Mouse (Mus musculus): ENCODE data around the gene D11Wsu47e.

D11Wsu47e gene

GRCm38 (mm10) chr11:113683957-113684706 lies at the start of gene D11Wsu47e, which contains the start of gene Fam104a:
TSS of gene D11Wsu47e (plus strand) at chr11:113684412.
TSS of gene Fam104a (minus strand) at chr11:113684155.
- in situ Hi-C loops (cut with MboI, MseI) = no loop called here

- in situ Hi-C loops (cut with MboI, MseI) = no loop called here
Observed at GRCm38 (mm10) chr11:113634699-113635121, 49.5 kb upstream of the D11Wsu47e start.

GRCm38 (mm10) chr11:113638680-113639079 lies 45.5 kb upstream of the D11Wsu47e start:
- in situ Hi-C loops (cut with MboI, MseI) = no loop called here

GRCm38 (mm10) chr11:113645181-113645580 lies 39.0 kb upstream of the D11Wsu47e start:
- in situ Hi-C loops (cut with MboI, MseI) = no loop called here

- in situ Hi-C loops (cut with MboI, MseI) = no loop called here
Observed at GRCm38 (mm10) chr11:113648152-113648551, 36.1 kb upstream of the D11Wsu47e start.

- in situ Hi-C loops (cut with MboI, MseI) = no loop called here
Observed at GRCm38 (mm10) chr11:113648690-113649352, 35.4 kb upstream of the D11Wsu47e start, which contains the start of gene Cog1. TSS of gene Cog1 (plus strand) at chr11:113649169.

GRCm38 (mm10) chr11:113649353-113650210 lies 34.6 kb upstream of the D11Wsu47e start, which contains the start of gene Slc39a11:
TSS of gene Slc39a11 (minus strand) at chr11:113650079.
- in situ Hi-C loops (cut with MboI, MseI) = loop anchor here (25.0 kb wide), 2 partner anchors 1013 to 1763 kb away; partner anchors contain the start of genes Atp5h (in 1 of the 2), Kctd2 (in 1 of the 2), Mrpl58 (in 1 of the 2) and Rpl38 (in 1 of the 2)

GRCm38 (mm10) chr11:113651206-113651906 lies 32.9 kb upstream of the D11Wsu47e start:
- in situ Hi-C loops (cut with MboI, MseI) = loop anchor here (25.0 kb wide), 2 partner anchors 1011 to 1761 kb away; partner anchors contain the start of genes Atp5h (in 1 of the 2), Kctd2 (in 1 of the 2), Mrpl58 (in 1 of the 2) and Rpl38 (in 1 of the 2)

GRCm38 (mm10) chr11:113651907-113652273 lies 32.3 kb upstream of the D11Wsu47e start:
- in situ Hi-C loops (cut with MboI, MseI) = loop anchor here (25.0 kb wide), 2 partner anchors 1010 to 1760 kb away; partner anchors contain the start of genes Atp5h (in 1 of the 2), Kctd2 (in 1 of the 2), Mrpl58 (in 1 of the 2) and Rpl38 (in 1 of the 2)

GRCm38 (mm10) chr11:113652516-113652915 lies 31.7 kb upstream of the D11Wsu47e start:
- in situ Hi-C loops (cut with MboI, MseI) = loop anchor here (25.0 kb wide), 2 partner anchors 1010 to 1760 kb away; partner anchors contain the start of genes Atp5h (in 1 of the 2), Kctd2 (in 1 of the 2), Mrpl58 (in 1 of the 2) and Rpl38 (in 1 of the 2)

- in situ Hi-C loops (cut with MboI, MseI) = loop anchor here (25.0 kb wide), 2 partner anchors 1008 to 1758 kb away; partner anchors contain the start of genes Atp5h (in 1 of the 2), Kctd2 (in 1 of the 2), Mrpl58 (in 1 of the 2) and Rpl38 (in 1 of the 2)
Observed at GRCm38 (mm10) chr11:113654105-113654504, 30.1 kb upstream of the D11Wsu47e start.

GRCm38 (mm10) chr11:113654561-113655270 lies 29.5 kb upstream of the D11Wsu47e start:
- in situ Hi-C loops (cut with MboI, MseI) = loop anchor here (25.0 kb wide), 2 partner anchors 1008 to 1758 kb away; partner anchors contain the start of genes Atp5h (in 1 of the 2), Kctd2 (in 1 of the 2), Mrpl58 (in 1 of the 2) and Rpl38 (in 1 of the 2)

- in situ Hi-C loops (cut with MboI, MseI) = loop anchor here (25.0 kb wide), 2 partner anchors 1006 to 1756 kb away; partner anchors contain the start of genes Atp5h (in 1 of the 2), Kctd2 (in 1 of the 2), Mrpl58 (in 1 of the 2) and Rpl38 (in 1 of the 2)
Observed at GRCm38 (mm10) chr11:113656511-113656932, 27.7 kb upstream of the D11Wsu47e start.

GRCm38 (mm10) chr11:113657221-113657620 lies 27.0 kb upstream of the D11Wsu47e start:
- in situ Hi-C loops (cut with MboI, MseI) = loop anchor here (25.0 kb wide), 2 partner anchors 1005 to 1755 kb away; partner anchors contain the start of genes Atp5h (in 1 of the 2), Kctd2 (in 1 of the 2), Mrpl58 (in 1 of the 2) and Rpl38 (in 1 of the 2)

- in situ Hi-C loops (cut with MboI, MseI) = loop anchor here (25.0 kb wide), 2 partner anchors 1004 to 1754 kb away; partner anchors contain the start of genes Atp5h (in 1 of the 2), Kctd2 (in 1 of the 2), Mrpl58 (in 1 of the 2) and Rpl38 (in 1 of the 2)
Observed at GRCm38 (mm10) chr11:113658319-113658718, 25.9 kb upstream of the D11Wsu47e start.

- in situ Hi-C loops (cut with MboI, MseI) = loop anchor here (25.0 kb wide), 2 partner anchors 1004 to 1754 kb away; partner anchors contain the start of genes Atp5h (in 1 of the 2), Kctd2 (in 1 of the 2), Mrpl58 (in 1 of the 2) and Rpl38 (in 1 of the 2)
Observed at GRCm38 (mm10) chr11:113658763-113659162, 25.4 kb upstream of the D11Wsu47e start.

- in situ Hi-C loops (cut with MboI, MseI) = loop anchor here (25.0 kb wide), 2 partner anchors 1002 to 1752 kb away; partner anchors contain the start of genes Atp5h (in 1 of the 2), Kctd2 (in 1 of the 2), Mrpl58 (in 1 of the 2) and Rpl38 (in 1 of the 2)
Observed at GRCm38 (mm10) chr11:113660213-113660612, 24.0 kb upstream of the D11Wsu47e start.

- in situ Hi-C loops (cut with MboI, MseI) = loop anchor here (25.0 kb wide), 2 partner anchors 1001 to 1751 kb away; partner anchors contain the start of genes Atp5h (in 1 of the 2), Kctd2 (in 1 of the 2), Mrpl58 (in 1 of the 2) and Rpl38 (in 1 of the 2)
Observed at GRCm38 (mm10) chr11:113660940-113661339, 23.3 kb upstream of the D11Wsu47e start.
